ENCODE assay signal across 8 mouse cellular contexts in genomic region chr9:100642840-100643697, GRCm38 (mm10). TPM values are rescaled to one million over a fixed set of nuclear protein-coding genes. Genes with fewer than 3 reads are reported as not detected.
DNase-seq lines count a peak whose midpoint lies in the region; ATAC-seq and TF ChIP-seq lines count a peak whose summit lies in the region.

No protein-coding gene starts in this region.

- DNase-seq in heart, postnatal 10 days: peak; percentile 99 to 100
- DNase-seq in large intestine, adult 2 months (ENCODE audit: low read depth, low spot score): peak; percentile 87
- peak; percentile 99 for DNase-seq in liver, postnatal 0 days
- peak; percentile 99 for DNase-seq in testis, postnatal 10 days (ENCODE audit: low spot score)

- H3K36me3 ChIP-seq in ES-Bruce4 (ENCODE audit: control insufficient read depth, insufficient read depth, low read length, poor library complexity, severe bottlenecking): no peaks in the 10 kb centered on the region
- no peaks in the 10 kb centered on the region for H3K36me3 ChIP-seq in forebrain, embryonic 13.5 days (ENCODE audit: poor library complexity, severe bottlenecking)
- H3K36me3 ChIP-seq in liver, postnatal 0 days (replicated peaks; ENCODE audit: insufficient read depth, low read length): no peaks in the 10 kb centered on the region
- H3K36me3 ChIP-seq in neural tube, embryonic 14.5 days (ENCODE audit: control insufficient read depth, insufficient read depth, low read length): no peaks in the 10 kb centered on the region

- H3K4me2 ChIP-seq in forebrain, embryonic 13.5 days: peak overlapping the region; percentile 69
- H3K4me2 ChIP-seq in liver, postnatal 0 days (ENCODE audit: low read depth, low read length): peak overlapping the region; percentile 91
- H3K4me2 ChIP-seq in neural tube, embryonic 14.5 days (ENCODE audit: low read depth, low read length): peak overlapping the region; percentile 78

- no peak for TF ChIP-seq POLR2A in ES-Bruce4 (IDR thresholded peaks at IDR 0.05; ENCODE audit: insufficient read depth, low read length)

- TF ChIP-seq EP300 in ES-Bruce4 (IDR thresholded peaks at IDR 0.05; ENCODE audit: insufficient read depth, low read depth, low read length): 0 out of 2 replicates have a peak, but pooled peaks have one; percentile 24
- peak; percentile 48; the same call in 1 of the 2 replicates for TF ChIP-seq EP300 in liver, postnatal 0 days (IDR thresholded peaks at IDR 0.05; ENCODE audit: low read depth)

- H3K27me3 ChIP-seq in ES-Bruce4 (ENCODE audit: control insufficient read depth, insufficient read depth, low read length, poor library complexity, severe bottlenecking): no peaks in the 10 kb centered on the region
- no peaks in the 10 kb centered on the region for H3K27me3 ChIP-seq in forebrain, embryonic 13.5 days
- H3K27me3 ChIP-seq in liver, postnatal 0 days (ENCODE audit: insufficient read depth, low read length): no peaks in the 10 kb centered on the region
- no peaks in the 10 kb centered on the region for H3K27me3 ChIP-seq in neural tube, embryonic 14.5 days (ENCODE audit: control insufficient read depth, insufficient read depth, low read length)

- H3K4me1 ChIP-seq in ES-Bruce4 (ENCODE audit: control insufficient read depth, insufficient read depth, low read length): no peaks in the 10 kb centered on the region
- H3K4me1 ChIP-seq in forebrain, embryonic 13.5 days: peaks cover 31% of the 10 kb centered on the region
- peaks cover 19% of the 10 kb centered on the region for H3K4me1 ChIP-seq in liver, postnatal 0 days (ENCODE audit: insufficient read depth)
- peaks cover 19% of the 10 kb centered on the region for H3K4me1 ChIP-seq in neural tube, embryonic 14.5 days (ENCODE audit: control insufficient read depth, insufficient read depth, low read length)

- H3K4me3 ChIP-seq in ES-Bruce4 (ENCODE audit: low read depth, low read length): peak overlapping the region; percentile 82
- H3K4me3 ChIP-seq in forebrain, embryonic 13.5 days: peak overlapping the region; percentile 79
- H3K4me3 ChIP-seq in liver, postnatal 0 days (ENCODE audit: low read depth, low read length): peak overlapping the region; percentile 83
- H3K4me3 ChIP-seq in neural tube, embryonic 14.5 days (ENCODE audit: low read depth, low read length): peak overlapping the region; percentile 79

- ATAC-seq in cerebellum, adult (ENCODE audit: insufficient number of reproducible peaks, low FRiP score, low TSS enrichment): peak; percentile 92
- peak; percentile 96 for ATAC-seq in forebrain, embryonic 13.5 days
- ATAC-seq in liver, postnatal 0 days: peak; percentile 93
- peak; percentile 97 for ATAC-seq in neural tube, embryonic 14.5 days (ENCODE audit: low read depth)

- no peaks in the 10 kb centered on the region for H3K9me3 ChIP-seq in ES-Bruce4 (replicated peaks; ENCODE audit: control insufficient read depth, insufficient read depth, low read length, poor library complexity, severe bottlenecking)
- no peaks in the 10 kb centered on the region for H3K9me3 ChIP-seq in forebrain, embryonic 13.5 days (replicated peaks)
- H3K9me3 ChIP-seq in liver, postnatal 0 days (ENCODE audit: low read length): no peaks in the 10 kb centered on the region
- no peaks in the 10 kb centered on the region for H3K9me3 ChIP-seq in neural tube, embryonic 14.5 days (ENCODE audit: control insufficient read depth, low read length)

- TF ChIP-seq CTCF in ES-Bruce4 (IDR thresholded peaks at IDR 0.05; ENCODE audit: low read depth, low read length): peak; percentile 93
- TF ChIP-seq CTCF in liver, postnatal 0 days (IDR thresholded peaks at IDR 0.05; ENCODE audit: low read depth): peak; percentile 98

- intact Hi-C loops in heart, postnatal 10 days (cut with DNase I): loop anchor here (1.0 to 5.0 kb wide), 9 partner anchors 71 to 514 kb away; partner anchors contain the start of genes Nck1 and Slc35g2

- under 1% methylated on average over 66 of the region's 97 CpGs for WGBS in forebrain, embryonic 13.5 days
- under 1% methylated on average over 97 of the region's 97 CpGs for WGBS in large intestine, adult 2 months
- WGBS in liver, postnatal 0 days (ENCODE audit: insufficient replicate concordance): under 1% methylated on average over 72 of the region's 97 CpGs
- WGBS in neural tube, embryonic 14.5 days: under 1% methylated on average over 90 of the region's 97 CpGs

- peak overlapping the region; percentile 97 for H3K9ac ChIP-seq in ES-Bruce4 (ENCODE audit: low read depth, poor library complexity, severe bottlenecking)
- peak overlapping the region; percentile 92 for H3K9ac ChIP-seq in forebrain, embryonic 13.5 days
- H3K9ac ChIP-seq in liver, postnatal 0 days (replicated peaks): peak overlapping the region; percentile 96
- H3K9ac ChIP-seq in neural tube, embryonic 14.5 days (replicated peaks; ENCODE audit: low read depth, low read length): peak overlapping the region; percentile 95

- peak overlapping the region; percentile 85 for H3K27ac ChIP-seq in ES-Bruce4 (ENCODE audit: insufficient read depth, low read length)
- H3K27ac ChIP-seq in forebrain, embryonic 13.5 days: peak overlapping the region; percentile 98
- peak overlapping the region; percentile 97 for H3K27ac ChIP-seq in liver, postnatal 0 days (ENCODE audit: low read depth)
- H3K27ac ChIP-seq in neural tube, embryonic 14.5 days (ENCODE audit: low read depth, low read length): peak overlapping the region; percentile 99

RNA-seq across cellular contexts. Expression of gene Stag1, which starts 45.5 kb away (rescaled TPM):
- 69.1 and 72.8 TPM in 2 replicates for polyA plus RNA-seq in ES-Bruce4 (2011; ENCODE audit: insufficient read depth, insufficient read length, low read depth, missing spikeins)
- polyA plus RNA-seq in forebrain, embryonic 13.5 days (2015; fragmentation: Nextera tagmentation; extraction: Ambion mirVana): 51.5 and 54.4 TPM in 2 replicates
- 10 to 100 TPM; 41.3 to 42.6 TPM for total RNA-seq in heart, postnatal 10 days (2021)
- 3.3 and 3.4 TPM in 2 replicates for polyA plus RNA-seq in large intestine, adult 2 months (2012; rRNA removed)
- 17.3 and 20.4 TPM in 2 replicates for polyA plus RNA-seq in liver, postnatal 0 days (2015; fragmentation: Nextera tagmentation; extraction: Ambion mirVana)
- 40.9 and 48.2 TPM in 2 replicates for polyA plus RNA-seq in neural tube, embryonic 14.5 days (2014; fragmentation: Nextera tagmentation; extraction: Ambion mirVana)

Comparison
In these comparisons a context has a peak if more than half of its experiments do, and no peak if none do; other contexts are left out.
1. Peak in every context shown above with its lines: DNase-seq, ATAC-seq, H3K4me3 ChIP-seq and H3K27ac ChIP-seq.